Mouse (Mus musculus): ENCODE results near the gene Mrgprg. TPM values are rescaled to one million over a fixed set of nuclear protein-coding genes. Genes with fewer than 3 reads are reported as not detected.

Mrgprg gene
- total RNA-seq, 1 experiment from 2014 or later: not detected

- ATAC-seq (replicated peaks in 1 of 2; ENCODE audit: insufficient read depth in 1 of 2, low FRiP score in 2 of 2, low TSS enrichment in 1 of 2, low read depth in 1 of 2, poor library complexity in 2 of 2, severe bottlenecking in 2 of 2): no peak
These were observed 9.1 kb downstream of the Mrgprg start for GRCm38 (mm10) chr7:143757696-143758095.

GRCm38 (mm10) chr7:143757027-143757390, 9.8 kb downstream of the Mrgprg start:
- peak; percentile 93 for ATAC-seq (replicated peaks in 1 of 2; ENCODE audit: insufficient read depth in 1 of 2, low FRiP score in 2 of 2, low TSS enrichment in 1 of 2, low read depth in 1 of 2, poor library complexity in 2 of 2, severe bottlenecking in 2 of 2)

- ATAC-seq (replicated peaks in 1 of 2; ENCODE audit: insufficient read depth in 1 of 2, low FRiP score in 2 of 2, low TSS enrichment in 1 of 2, low read depth in 1 of 2, poor library complexity in 2 of 2, severe bottlenecking in 2 of 2): no peak
These were observed 10.4 kb downstream of the Mrgprg start, which contains the start of gene Osbpl5 for GRCm38 (mm10) chr7:143756125-143757026. Osbpl5 (minus strand) TSS chr7:143756985.

- ATAC-seq (replicated peaks in 1 of 2; ENCODE audit: insufficient read depth in 1 of 2, low FRiP score in 2 of 2, low TSS enrichment in 1 of 2, low read depth in 1 of 2, poor library complexity in 2 of 2, severe bottlenecking in 2 of 2): no peak
These were observed 11.3 kb downstream of the Mrgprg start for GRCm38 (mm10) chr7:143755357-143756124.

- ATAC-seq (replicated peaks in 1 of 2; ENCODE audit: insufficient read depth in 1 of 2, low FRiP score in 2 of 2, low TSS enrichment in 1 of 2, low read depth in 1 of 2, poor library complexity in 2 of 2, severe bottlenecking in 2 of 2): peak in 1 of 2 experiments; percentile 29; a peak in 2 of 4 replicates
These were observed 12.6 kb downstream of the Mrgprg start for GRCm38 (mm10) chr7:143753990-143754715.

- no peak for ATAC-seq (replicated peaks in 1 of 2; ENCODE audit: insufficient read depth in 1 of 2, low FRiP score in 2 of 2, low TSS enrichment in 1 of 2, low read depth in 1 of 2, poor library complexity in 2 of 2, severe bottlenecking in 2 of 2)
These were observed 14.2 kb downstream of the Mrgprg start for GRCm38 (mm10) chr7:143752606-143753005.

GRCm38 (mm10) chr7:143752056-143752455, 14.7 kb downstream of the Mrgprg start:
- no peak for ATAC-seq (replicated peaks in 1 of 2; ENCODE audit: insufficient read depth in 1 of 2, low FRiP score in 2 of 2, low TSS enrichment in 1 of 2, low read depth in 1 of 2, poor library complexity in 2 of 2, severe bottlenecking in 2 of 2)

GRCm38 (mm10) chr7:143751380-143751779, 15.4 kb downstream of the Mrgprg start:
- no peak for ATAC-seq (replicated peaks in 1 of 2; ENCODE audit: insufficient read depth in 1 of 2, low FRiP score in 2 of 2, low TSS enrichment in 1 of 2, low read depth in 1 of 2, poor library complexity in 2 of 2, severe bottlenecking in 2 of 2)

GRCm38 (mm10) chr7:143749045-143749444, 17.7 kb downstream of the Mrgprg start:
- no peak for ATAC-seq (replicated peaks in 1 of 2; ENCODE audit: insufficient read depth in 1 of 2, low FRiP score in 2 of 2, low TSS enrichment in 1 of 2, low read depth in 1 of 2, poor library complexity in 2 of 2, severe bottlenecking in 2 of 2)

GRCm38 (mm10) chr7:143748041-143748868, 18.5 kb downstream of the Mrgprg start:
- peak; percentile 86 to 95 for ATAC-seq (replicated peaks in 1 of 2; ENCODE audit: insufficient read depth in 1 of 2, low FRiP score in 2 of 2, low TSS enrichment in 1 of 2, low read depth in 1 of 2, poor library complexity in 2 of 2, severe bottlenecking in 2 of 2)

- ATAC-seq (replicated peaks in 1 of 2; ENCODE audit: insufficient read depth in 1 of 2, low FRiP score in 2 of 2, low TSS enrichment in 1 of 2, low read depth in 1 of 2, poor library complexity in 2 of 2, severe bottlenecking in 2 of 2): no peak
These were observed 26.1 kb downstream of the Mrgprg start for GRCm38 (mm10) chr7:143740653-143741052.

GRCm38 (mm10) chr7:143739511-143740461, 27.0 kb downstream of the Mrgprg start:
- peak; percentile 87 to 89 for ATAC-seq (replicated peaks in 1 of 2; ENCODE audit: insufficient read depth in 1 of 2, low FRiP score in 2 of 2, low TSS enrichment in 1 of 2, low read depth in 1 of 2, poor library complexity in 2 of 2, severe bottlenecking in 2 of 2)

GRCm38 (mm10) chr7:143738601-143739006, 28.2 kb downstream of the Mrgprg start:
- no peak for ATAC-seq (replicated peaks in 1 of 2; ENCODE audit: insufficient read depth in 1 of 2, low FRiP score in 2 of 2, low TSS enrichment in 1 of 2, low read depth in 1 of 2, poor library complexity in 2 of 2, severe bottlenecking in 2 of 2)

GRCm38 (mm10) chr7:143738194-143738593, 28.6 kb downstream of the Mrgprg start:
- ATAC-seq (replicated peaks in 1 of 2; ENCODE audit: insufficient read depth in 1 of 2, low FRiP score in 2 of 2, low TSS enrichment in 1 of 2, low read depth in 1 of 2, poor library complexity in 2 of 2, severe bottlenecking in 2 of 2): no peak

- no peak for ATAC-seq (replicated peaks in 1 of 2; ENCODE audit: insufficient read depth in 1 of 2, low FRiP score in 2 of 2, low TSS enrichment in 1 of 2, low read depth in 1 of 2, poor library complexity in 2 of 2, severe bottlenecking in 2 of 2)
These were observed 33.0 kb downstream of the Mrgprg start for GRCm38 (mm10) chr7:143733746-143734145.

GRCm38 (mm10) chr7:143729886-143730285, 36.9 kb downstream of the Mrgprg start:
- ATAC-seq (replicated peaks in 1 of 2; ENCODE audit: insufficient read depth in 1 of 2, low FRiP score in 2 of 2, low TSS enrichment in 1 of 2, low read depth in 1 of 2, poor library complexity in 2 of 2, severe bottlenecking in 2 of 2): no peak

Data from hematopoietic stem cell, adult 5-6 weeks (primary cell).